Mouse (Mus musculus) heart, adult 2 months (tissue): ENCODE measurements around the gene Psmd8. TPM values are rescaled to one million over a fixed set of nuclear protein-coding genes. Genes with fewer than 3 reads are reported as not detected.

Experiments used
- DNase-seq, 2 experiments: peaks; one replicate each; pipeline ENCODE4 v3.0.0; 2021
- H3K27ac ChIP-seq: fragments of 200-600 bp; 2 replicates; pipeline ENCODE4 v1.8.1; 2022
- H3K27me3 ChIP-seq: fragments of 200-500 bp; 2 replicates; pipeline ENCODE4 v1.6.1; 2012; ENCODE audit warnings: mild to moderate bottlenecking, low read length, inconsistent platforms, mixed read lengths; ENCODE audit not compliant: control insufficient read depth, insufficient read depth
- H3K36me3 ChIP-seq: fragments of 200-500 bp; 2 replicates; pipeline ENCODE4 v1.6.1; 2012; ENCODE audit warnings: low read length, inconsistent platforms; ENCODE audit not compliant: control insufficient read depth, insufficient read depth
- H3K4me1 ChIP-seq: fragments of 200-500 bp; 2 replicates; pipeline ENCODE4 v1.6.1; 2011; ENCODE audit warnings: low read length; ENCODE audit not compliant: control insufficient read depth, insufficient read depth
- H3K4me3 ChIP-seq: fragments of 200-600 bp; 2 replicates; pipeline ENCODE4 v1.8.1; 2022
- H3K79me2 ChIP-seq: fragments of 200-500 bp; replicated peaks from 2 replicates; pipeline ENCODE4 v1.6.1; 2012; ENCODE audit warnings: mild to moderate bottlenecking, inconsistent platforms, low read length, moderate library complexity, mixed read lengths; ENCODE audit not compliant: control insufficient read depth, insufficient read depth
- H3K9ac ChIP-seq: fragments of 200-500 bp; 2 replicates; pipeline ENCODE4 v1.6.1; 2012; ENCODE audit warnings: low read depth, mild to moderate bottlenecking, control low read depth, inconsistent platforms, low read length, mixed read lengths
- CTCF ChIP-seq: fragments of 200-600 bp; IDR thresholded peaks from 2 replicates; pipeline ENCODE4 v1.8.1; 2022; ENCODE audit warnings: antibody characterized with exemption, mild to moderate bottlenecking, moderate library complexity
- EP300 ChIP-seq: fragments of 200-500 bp; IDR thresholded peaks from 2 replicates; pipeline ENCODE4 v1.6.1; 2011; ENCODE audit warnings: low read depth, low read length, control low read depth; ENCODE audit not compliant: insufficient read depth
- POLR2A ChIP-seq: fragments of 200-500 bp; IDR thresholded peaks from 2 replicates; pipeline ENCODE4 v1.6.1; 2011; ENCODE audit warnings: mild to moderate bottlenecking, low read depth, low read length, control low read depth; ENCODE audit not compliant: insufficient read depth
- WGBS: fragments of 180-500 bp; shearing (Covaris S2); methylation state at CpG from one replicate; pipeline ENCODE4 v1.1.7; 2018; 5-methylcytosine and 5-hydroxymethylcytosine counted together
- intact Hi-C: fragments of 180-260 bp; cut with DNase I; formaldehyde crosslinking; loops from one replicate; pipeline ENCODE4 v1.15.1; 2025
- polyA plus RNA-seq: library from polyadenylated mRNA; depleted of rRNA; stranded (reverse); fragments of >200 nt; gene quantifications from 2 replicates; pipeline ENCODE4 v1.2.3, GENCODE M21; 2012
- total RNA-seq, 2 experiments: library from RNA; stranded (reverse); gene quantifications; 2 replicates each; pipeline ENCODE4 v1.2.3; 2021

Psmd8 gene
- total and polyA plus RNA-seq, 3 experiments: 103 to 120 (median 116) TPM

GRCm38 (mm10) chr7:29172390-29173016, 8.0 kb downstream of the Psmd8 start:
- intact Hi-C loops: loop anchor here (10.0 kb wide), 1 partner anchor 352 kb away; no protein-coding TSS in a partner anchor

DNA sequence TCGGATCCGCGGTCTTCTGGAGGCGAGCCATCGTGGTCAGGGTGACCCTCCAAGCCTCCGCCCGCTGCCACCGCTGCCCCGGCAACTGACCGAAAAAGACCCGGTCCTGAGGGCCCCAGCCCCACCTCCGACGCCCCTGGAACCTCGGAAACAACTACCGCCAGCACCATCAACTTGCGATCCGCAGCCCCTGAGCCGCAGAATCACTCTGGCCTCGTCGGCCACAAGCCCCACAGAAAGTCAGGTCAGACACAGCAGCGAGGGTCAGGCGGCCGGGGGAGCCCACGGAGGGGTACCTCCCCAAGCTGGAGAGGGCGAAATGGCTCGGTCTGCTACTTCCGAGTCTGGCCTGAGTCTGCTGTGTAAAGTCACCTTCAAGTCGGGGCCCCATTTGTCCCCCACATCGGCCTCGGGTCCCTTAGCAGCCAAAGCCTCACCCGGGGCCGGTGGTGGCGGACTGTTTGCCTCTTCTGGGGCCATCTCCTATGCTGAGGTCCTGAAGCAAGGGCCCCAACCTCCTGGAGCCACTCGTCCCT, 8.9 kb downstream of the Psmd8 start:
- peak overlapping the region; percentile 55 for H3K9ac ChIP-seq
- H3K36me3 ChIP-seq: no peaks in the 10 kb centered on the region
- H3K4me1 ChIP-seq: peaks cover 2% of the 10 kb centered on the region; the same call in 1 of the 2 replicates
- TF ChIP-seq CTCF (no peak), EP300 (no peak), POLR2A (no peak)
- peaks cover 6% of the 10 kb centered on the region; the same call in 1 of the 2 replicates for H3K27me3 ChIP-seq
- no peak for DNase-seq
- peak overlapping the region; percentile 75 for H3K4me3 ChIP-seq
- WGBS: 10% methylated on average over 34 of the region's 34 CpGs
- H3K79me2 ChIP-seq: no peaks in the 10 kb centered on the region
- intact Hi-C loops: loop anchor here (2.0 to 10.0 kb wide), 2 partner anchors 15 to 353 kb away; partner anchors contain the start of gene Fam98c
- no peak overlapping the region for H3K27ac ChIP-seq

More at GRCm38 (mm10) chr7:29172390-29173016, 8.0 kb downstream of the Psmd8 start:
- no peak overlapping the region for H3K4me3 ChIP-seq
- no peaks in the 10 kb centered on the region for H3K36me3 ChIP-seq
- H3K79me2 ChIP-seq: no peaks in the 10 kb centered on the region
- H3K27ac ChIP-seq: no peak overlapping the region
- H3K27me3 ChIP-seq: peaks cover 6% of the 10 kb centered on the region; the same call in 1 of the 2 replicates
- no peak for DNase-seq
- H3K4me1 ChIP-seq: peaks cover 2% of the 10 kb centered on the region; the same call in 1 of the 2 replicates
- no peak for TF ChIP-seq POLR2A
- no peak for TF ChIP-seq EP300
- TF ChIP-seq CTCF: no peak
- 69% methylated on average over 32 of the region's 32 CpGs for WGBS
- no peak overlapping the region for H3K9ac ChIP-seq

DNA sequence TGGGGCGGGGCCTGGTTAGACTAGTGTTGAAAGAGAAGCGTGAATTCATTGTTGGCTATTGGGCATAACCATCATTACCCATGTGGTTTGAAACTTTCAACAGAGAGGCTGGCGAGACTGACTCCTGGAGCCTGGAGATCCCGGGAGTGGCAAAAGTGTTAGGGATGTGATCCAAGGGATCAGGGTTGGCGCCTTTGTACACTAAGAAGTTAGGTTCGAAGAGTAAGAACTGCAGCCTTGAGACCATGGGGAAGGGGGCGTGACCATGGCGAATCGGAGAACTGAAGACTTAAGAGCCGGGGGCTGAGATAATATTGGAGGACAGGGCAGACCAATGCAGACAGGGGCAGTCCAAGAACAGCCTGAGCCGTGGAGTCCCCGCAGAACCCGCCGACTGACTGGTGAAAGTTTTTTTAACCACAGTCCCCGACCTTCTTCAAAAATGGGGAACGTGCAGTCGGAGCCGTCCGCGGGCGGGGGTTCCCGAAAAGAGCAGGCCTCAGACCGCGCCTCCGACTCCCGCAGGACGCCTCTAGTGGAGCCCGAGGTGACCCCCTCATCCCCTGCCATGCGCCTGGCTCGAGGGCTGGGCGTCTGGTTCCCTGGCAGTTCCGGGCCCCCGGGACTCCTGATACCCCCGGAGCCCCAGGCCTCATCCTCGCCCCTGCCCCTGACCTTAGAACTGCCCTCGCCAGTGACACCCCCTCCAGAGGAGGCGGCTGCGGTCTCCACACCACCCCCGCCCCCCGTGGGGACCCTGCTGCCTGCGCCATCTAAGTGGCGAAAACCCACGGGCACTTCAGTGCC, 9.5 kb downstream of the Psmd8 start:
- H3K9ac ChIP-seq: peak overlapping the region; percentile 55
- no peaks in the 10 kb centered on the region for H3K79me2 ChIP-seq
- peak overlapping the region; percentile 75 for H3K4me3 ChIP-seq
- peak; percentile 27 to 48 for DNase-seq
- 3% methylated on average over 43 of the region's 43 CpGs for WGBS
- intact Hi-C loops: loop anchor here (2.0 to 10.0 kb wide), 2 partner anchors 14 to 354 kb away; partner anchors contain the start of gene Fam98c
- H3K36me3 ChIP-seq: no peaks in the 10 kb centered on the region
- no peak overlapping the region; the same call in 1 of the 2 replicates for H3K27ac ChIP-seq
- H3K4me1 ChIP-seq: peaks cover 2% of the 10 kb centered on the region; the same call in 1 of the 2 replicates
- peaks cover 6% of the 10 kb centered on the region; the same call in 1 of the 2 replicates for H3K27me3 ChIP-seq
- TF ChIP-seq POLR2A: no peak
- no peak for TF ChIP-seq CTCF
- no peak for TF ChIP-seq EP300

DNA sequence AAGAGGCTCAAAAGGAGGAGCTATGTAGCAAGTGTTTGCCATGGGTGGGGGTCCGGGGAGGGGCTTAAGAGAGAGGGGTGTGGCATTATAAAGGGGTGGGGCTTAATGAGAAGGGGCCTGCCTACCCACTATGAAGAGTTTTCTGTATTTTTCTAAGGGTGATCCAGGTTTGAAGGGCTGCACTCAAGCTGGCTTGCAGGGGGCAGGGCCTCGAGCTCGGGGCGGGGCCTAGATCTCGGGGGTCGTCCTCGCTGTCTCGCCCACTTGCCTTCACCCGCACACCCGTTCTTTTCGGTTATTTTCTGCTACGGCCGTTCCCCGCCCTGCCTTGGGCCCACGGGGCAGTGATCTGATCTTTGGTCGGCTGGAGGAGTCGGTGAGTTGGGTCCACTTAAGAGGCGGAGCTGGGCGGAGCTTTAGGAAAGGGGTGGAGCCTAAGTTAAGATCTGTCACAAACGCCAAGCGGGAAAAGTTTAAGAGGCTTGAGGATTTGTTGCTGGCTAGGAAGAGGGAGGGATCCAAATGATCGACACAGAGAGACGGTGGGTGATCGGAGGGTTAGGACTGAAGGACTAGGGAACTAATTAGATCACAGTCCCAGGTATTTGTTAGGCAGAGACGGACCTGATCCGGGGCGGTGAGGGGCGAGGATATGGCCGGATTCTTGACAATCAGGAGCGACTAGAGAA, 10.3 kb downstream of the Psmd8 start, which contains the start of the genes Ggn and Spred3:
TSS of gene Ggn (plus strand) at position 145 of the 689 bp plus-strand sequence.
TSS of gene Spred3 (minus strand) at position 346 of the 689 bp plus-strand sequence.
- WGBS: 1% methylated on average over 30 of the region's 30 CpGs
- H3K4me1 ChIP-seq: peaks cover 2% of the 10 kb centered on the region; the same call in 1 of the 2 replicates
- no peak for TF ChIP-seq EP300
- TF ChIP-seq POLR2A: no peak
- no peak for TF ChIP-seq CTCF
- H3K36me3 ChIP-seq: no peaks in the 10 kb centered on the region
- peak; percentile 83 to 84 for DNase-seq
- H3K27ac ChIP-seq: peak within 1 kb of the TSS; percentile 67
- peak within 1 kb of the TSS; percentile 71 for H3K9ac ChIP-seq
- H3K79me2 ChIP-seq: no peaks in the 10 kb centered on the region
- intact Hi-C loops: loop anchor here (2.0 to 10.0 kb wide), 2 partner anchors 13 to 355 kb away; partner anchors contain the start of gene Fam98c
- H3K27me3 ChIP-seq: peaks cover 6% of the 10 kb centered on the region; the same call in 1 of the 2 replicates
- H3K4me3 ChIP-seq: peak within 1 kb of the TSS; percentile 75
